Mouse (Mus musculus): Measurements from ENCODE around the gene Trhde.

Gene Trhde

DNA sequence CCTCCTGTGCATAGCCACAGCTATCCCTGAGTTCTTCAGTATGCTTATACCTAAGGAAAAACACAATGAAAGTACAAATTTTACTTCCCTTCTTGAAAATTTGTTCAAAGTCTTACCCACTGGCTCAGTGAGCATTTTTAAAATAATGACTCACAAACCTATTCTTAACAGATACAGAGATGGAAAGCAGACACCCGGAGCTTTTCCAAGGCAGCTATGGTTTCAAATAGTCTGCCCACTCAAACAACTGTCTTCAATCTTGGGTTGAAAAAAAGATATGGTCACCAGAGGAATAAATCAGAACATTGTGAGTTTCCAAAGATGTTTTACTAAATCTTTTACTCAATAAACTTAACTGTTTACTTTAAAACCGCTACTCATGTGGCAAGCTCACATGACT, 64.5 kb downstream of the Trhde start:
- in situ Hi-C loops (cut with MboI; ENCODE audit: low sequenced_read_pairs): no loop called here

- in situ Hi-C loops (cut with MboI; ENCODE audit: low sequenced_read_pairs): no loop called here
Observed at GRCm38 (mm10) chr10:114736377-114736776, 65.7 kb downstream of the Trhde start.

GRCm38 (mm10) chr10:114735678-114736077, 66.4 kb downstream of the Trhde start:
- in situ Hi-C loops (cut with MboI; ENCODE audit: low sequenced_read_pairs): no loop called here

DNA sequence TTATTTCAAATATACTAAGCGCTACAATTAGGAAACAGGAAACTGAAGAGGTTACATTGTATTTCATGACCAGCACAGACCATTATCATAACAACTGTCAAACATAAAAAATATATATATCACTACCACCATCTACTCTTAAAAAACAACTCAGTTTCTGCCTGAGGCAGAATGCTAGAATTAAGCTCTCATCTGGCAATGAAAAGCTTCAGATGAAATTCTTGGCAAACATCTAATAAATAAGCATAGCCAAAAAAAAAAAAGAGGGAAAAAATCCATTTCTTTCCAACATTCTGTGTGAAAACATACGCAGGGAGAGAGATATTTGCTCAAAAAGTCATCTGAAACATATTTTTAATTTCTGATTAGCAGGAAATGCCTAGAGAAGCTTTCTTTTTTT, 67.0 kb downstream of the Trhde start:
- in situ Hi-C loops (cut with MboI; ENCODE audit: low sequenced_read_pairs): no loop called here

DNA sequence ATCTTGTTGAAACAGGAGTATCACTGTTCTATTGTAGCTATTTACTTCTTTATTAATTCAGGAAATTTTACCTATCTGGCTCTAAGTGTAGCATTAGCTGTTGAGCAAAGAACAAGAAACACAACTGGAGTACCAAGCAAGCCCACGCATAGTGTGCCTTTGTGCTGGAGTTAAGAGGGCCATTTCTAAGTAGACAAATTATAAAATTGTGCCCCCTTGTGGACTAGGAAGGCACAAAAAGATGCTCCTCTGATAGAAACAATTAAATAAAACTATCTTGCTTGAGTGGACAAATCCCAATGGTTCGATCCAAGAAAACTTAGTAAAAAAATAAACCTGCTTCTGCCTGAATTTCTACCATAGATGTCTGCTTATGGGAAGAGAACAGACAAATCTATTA, 76.5 kb downstream of the Trhde start:
- in situ Hi-C loops (cut with MboI; ENCODE audit: low sequenced_read_pairs): no loop called here

- in situ Hi-C loops (cut with MboI; ENCODE audit: low sequenced_read_pairs): no loop called here
Observed at GRCm38 (mm10) chr10:114701791-114702190, 100.3 kb downstream of the Trhde start.

GRCm38 (mm10) chr10:114671791-114672415, 130.2 kb downstream of the Trhde start:
- in situ Hi-C loops (cut with MboI; ENCODE audit: low sequenced_read_pairs): no loop called here

- in situ Hi-C loops (cut with MboI; ENCODE audit: low sequenced_read_pairs): no loop called here
Observed at GRCm38 (mm10) chr10:114593046-114593445, 209.1 kb downstream of the Trhde start.

DNA sequence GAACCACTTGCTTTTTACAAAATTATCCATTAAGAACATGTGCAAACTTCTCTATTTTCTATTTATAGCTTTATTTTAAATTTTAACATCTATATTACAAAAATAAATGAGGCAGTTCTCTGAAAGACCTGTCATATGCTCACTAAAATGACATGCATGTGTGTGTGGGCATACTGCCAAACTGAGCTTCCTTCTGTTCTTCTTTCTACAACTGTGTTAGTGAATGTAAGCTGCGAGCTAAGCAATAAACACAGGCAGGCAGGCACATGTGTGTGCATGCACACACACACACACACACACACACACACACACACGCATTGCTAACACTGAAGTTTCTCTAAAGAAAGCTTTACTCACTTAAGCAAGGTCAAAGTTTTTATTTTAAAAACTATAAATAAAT, 223.2 kb downstream of the Trhde start:
- in situ Hi-C loops (cut with MboI; ENCODE audit: low sequenced_read_pairs): no loop called here

- in situ Hi-C loops (cut with MboI; ENCODE audit: low sequenced_read_pairs): no loop called here
Observed at GRCm38 (mm10) chr10:114567891-114568290, 234.2 kb downstream of the Trhde start.

- in situ Hi-C loops (cut with MboI; ENCODE audit: low sequenced_read_pairs): no loop called here
Observed at GRCm38 (mm10) chr10:114509186-114509585, 292.9 kb downstream of the Trhde start.

GRCm38 (mm10) chr10:114488806-114489205, 313.3 kb downstream of the Trhde start:
- in situ Hi-C loops (cut with MboI; ENCODE audit: low sequenced_read_pairs): no loop called here

DNA sequence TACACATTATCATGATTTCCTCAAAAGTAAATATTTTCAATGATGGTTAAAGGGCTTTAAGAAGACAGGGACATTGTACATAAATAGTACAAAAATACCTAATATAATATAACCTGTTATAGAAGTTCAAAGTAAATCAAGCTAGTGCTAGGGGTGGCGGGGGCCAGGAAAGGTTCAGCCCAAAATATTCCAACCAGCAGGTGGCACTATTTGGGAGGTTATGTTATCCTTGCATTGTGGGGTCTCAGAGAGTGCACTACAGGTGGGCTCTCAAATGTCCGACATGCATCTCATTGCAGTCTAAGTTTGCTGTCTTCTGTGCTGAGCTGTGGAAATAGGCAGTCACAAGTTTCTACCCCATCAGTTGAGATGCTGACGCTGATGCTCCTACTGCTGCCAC, 346.5 kb downstream of the Trhde start:
- in situ Hi-C loops (cut with MboI; ENCODE audit: low sequenced_read_pairs): no loop called here

- in situ Hi-C loops (cut with MboI; ENCODE audit: low sequenced_read_pairs): no loop called here
Observed at GRCm38 (mm10) chr10:114448116-114448515, 354.0 kb downstream of the Trhde start.

- in situ Hi-C loops (cut with MboI; ENCODE audit: low sequenced_read_pairs): no loop called here
Observed at GRCm38 (mm10) chr10:114418956-114419530, 383.1 kb downstream of the Trhde start.

DNA sequence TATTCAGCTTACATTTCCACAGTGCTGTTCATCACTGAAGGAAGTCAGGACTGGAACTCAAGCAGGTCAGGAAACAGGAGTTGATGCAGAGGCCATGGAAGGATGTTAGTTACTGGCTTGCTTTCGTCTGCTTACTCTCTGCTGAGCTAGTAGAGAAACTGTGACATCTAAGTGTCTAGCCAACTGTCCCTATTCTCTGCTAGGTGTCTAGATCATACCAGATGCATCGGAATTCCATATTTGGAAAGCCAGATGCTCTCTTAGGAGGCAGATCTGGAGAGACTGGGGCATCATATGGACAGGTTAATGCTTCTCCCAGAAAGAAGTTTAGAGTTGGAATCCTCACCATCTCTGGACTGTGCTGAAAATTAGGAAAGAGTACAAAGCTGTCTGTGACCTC, 386.4 kb downstream of the Trhde start:
- in situ Hi-C loops (cut with MboI; ENCODE audit: low sequenced_read_pairs): no loop called here

- in situ Hi-C loops (cut with MboI; ENCODE audit: low sequenced_read_pairs): no loop called here
Observed at GRCm38 (mm10) chr10:114405260-114405659, 396.8 kb downstream of the Trhde start.

DNA sequence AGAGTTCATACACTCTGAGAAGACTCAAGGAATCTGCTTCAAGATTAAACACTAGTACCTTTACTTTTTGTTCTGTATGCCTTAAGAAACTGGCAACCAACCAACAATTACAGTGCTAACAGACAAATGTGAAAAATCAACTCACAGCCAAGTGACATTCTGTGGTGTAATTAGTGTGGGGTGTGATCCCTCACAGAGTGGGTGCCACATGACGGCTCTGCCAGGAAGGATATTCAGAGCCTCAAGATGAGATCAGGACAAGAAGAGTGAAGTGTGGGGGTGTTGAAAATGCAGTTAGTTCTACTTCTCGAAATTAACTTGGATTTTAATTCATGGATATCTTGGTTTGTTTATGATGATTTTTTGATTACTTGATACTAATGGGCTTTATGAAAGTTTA, 398.3 kb downstream of the Trhde start:
- in situ Hi-C loops (cut with MboI; ENCODE audit: low sequenced_read_pairs): no loop called here

DNA sequence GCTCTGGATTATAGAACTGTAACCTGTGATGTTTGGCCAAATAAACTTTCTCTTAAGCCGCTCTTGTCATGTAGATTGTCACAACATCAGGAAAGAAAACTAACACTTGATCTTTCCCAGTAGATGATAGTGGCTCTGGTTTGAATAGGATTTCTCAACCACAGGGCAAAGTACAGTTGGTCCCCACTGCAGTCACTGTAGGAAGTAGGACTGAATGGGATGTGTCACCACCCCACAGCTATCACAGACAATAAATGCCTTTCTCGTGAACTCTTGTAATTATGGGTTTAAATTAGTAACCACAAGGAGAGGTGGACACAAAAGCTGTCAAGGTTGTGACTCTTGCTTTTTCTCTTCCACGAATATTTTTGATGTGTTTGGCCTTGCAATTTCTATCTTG, 431.3 kb downstream of the Trhde start:
- in situ Hi-C loops (cut with MboI; ENCODE audit: low sequenced_read_pairs): no loop called here

DNA sequence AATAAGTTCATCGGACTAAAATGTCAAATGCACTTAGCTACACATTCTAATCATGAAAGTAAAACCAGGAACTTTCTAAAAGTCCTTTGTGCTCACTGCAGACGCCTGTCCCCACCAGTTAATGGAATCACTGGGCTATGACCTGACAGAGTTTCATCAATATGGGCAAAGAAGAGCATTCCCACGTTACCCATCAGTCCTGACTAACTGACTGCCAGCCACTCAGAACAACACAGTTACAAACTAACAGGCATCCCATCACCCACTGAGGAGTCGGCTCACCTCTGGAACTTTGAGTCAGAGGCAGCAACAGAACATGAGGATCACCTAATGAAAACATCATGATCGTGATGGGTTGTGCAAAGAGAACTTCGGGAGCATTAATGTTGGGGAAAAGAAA, 438.7 kb downstream of the Trhde start:
- in situ Hi-C loops (cut with MboI; ENCODE audit: low sequenced_read_pairs): no loop called here

- in situ Hi-C loops (cut with MboI; ENCODE audit: low sequenced_read_pairs): no loop called here
Observed at GRCm38 (mm10) chr10:114362631-114363030, 439.5 kb downstream of the Trhde start.

Measured in CH12F3 (cell line).